Comparison of ENCODE assay signal across 8 mouse cellular contexts in genomic region chr8:71568387-71568937, GRCm38 (mm10). TPM values are rescaled to one million over a fixed set of nuclear protein-coding genes. Genes with fewer than 3 reads are reported as not detected.
DNase-seq lines count a peak whose midpoint lies in the region; ATAC-seq lines count a peak whose summit lies in the region.

TSS of gene Slc27a1 (plus strand) at chr8:71568882.

- H3K4me3 ChIP-seq in hindbrain, embryonic 14.5 days (replicated peaks; ENCODE audit: low read length) = peak within 1 kb of the TSS; percentile 51

- peak within 1 kb of the TSS; percentile 89 for H3K4me2 ChIP-seq in hindbrain, embryonic 14.5 days (replicated peaks)

- H3K9ac ChIP-seq in hindbrain, embryonic 14.5 days = peak within 1 kb of the TSS; percentile 80

- WGBS in hindbrain, embryonic 14.5 days = 13% methylated on average over 13 of the region's 13 CpGs

- no peaks in the 10 kb centered on the region for H3K9me3 ChIP-seq in hindbrain, embryonic 14.5 days (ENCODE audit: control insufficient read depth, low read length)

- peak within 1 kb of the TSS; percentile 83 for H3K27ac ChIP-seq in hindbrain, embryonic 14.5 days

- peaks cover 25% of the 10 kb centered on the region for H3K4me1 ChIP-seq in hindbrain, embryonic 14.5 days (replicated peaks; ENCODE audit: control insufficient read depth, insufficient read depth, low read length)

- H3K27me3 ChIP-seq in hindbrain, embryonic 14.5 days (ENCODE audit: control insufficient read depth, insufficient read depth, low read length) = peaks cover 15% of the 10 kb centered on the region

- no peaks in the 10 kb centered on the region for H3K36me3 ChIP-seq in hindbrain, embryonic 14.5 days (replicated peaks; ENCODE audit: control insufficient read depth, insufficient read depth)

- ATAC-seq in hindbrain, embryonic 14.5 days (ENCODE audit: low FRiP score) = peak; percentile 4; the same call in 1 of the 2 replicates

- peak; percentile 89 to 97 for DNase-seq in adrenal gland, adult (ENCODE audit: inconsistent age in 2 of 2, low spot score in 1 of 2)
- peak; percentile 78 for DNase-seq in cerebellum, adult 11-12 months
- peak; percentile 81 for DNase-seq in gastrocnemius, postnatal 10 days
- DNase-seq in hindbrain, embryonic 14.5 days (ENCODE audit: low spot score) = peak; percentile 51
- DNase-seq in layer of hippocampus, postnatal 36 days = peak; percentile 67 to 77
- peak; percentile 77 for DNase-seq in lung, postnatal 36 days
- peak; percentile 79 for DNase-seq in right cerebral cortex, postnatal 4 days
- DNase-seq in B cell, adult 2 months = no peak

RNA-seq across cellular contexts. Expression of gene Slc27a1, which starts in this region (rescaled TPM):
- total RNA-seq in gastrocnemius, postnatal 10 days (2021) = 10 to 100 TPM; 39.7 to 41.1 TPM
- 41.6 and 57.3 TPM in 2 replicates for polyA plus RNA-seq in hindbrain, embryonic 14.5 days (2014; fragmentation: Nextera tagmentation; extraction: Ambion mirVana)
- 100 to 1,000 TPM; 109 to 123 TPM for total RNA-seq in layer of hippocampus, postnatal 36 days (2021)

Comparison
In these comparisons a context has a peak if more than half of its experiments do, and no peak if none do; other contexts are left out.
1. DNase-seq: peak in adrenal gland, adult (2 of 2), cerebellum, adult 11-12 months (single experiment), gastrocnemius, postnatal 10 days (single experiment), hindbrain, embryonic 14.5 days (single experiment), layer of hippocampus, postnatal 36 days (2 of 2), lung, postnatal 36 days (single experiment) and right cerebral cortex, postnatal 4 days (single experiment); none in B cell, adult 2 months (0 of 2).